Mouse (Mus musculus) CD4-positive, CD25-positive, alpha-beta regulatory T cell, adult 4 months (primary cell): Measurements from ENCODE around the gene Olfr516. TPM values are rescaled to one million over a fixed set of nuclear protein-coding genes. Genes with fewer than 3 reads are reported as not detected.
"Not testable (repeated sequence)": the region's sequence is repeated elsewhere in the genome, so short reads cannot be mapped to it uniquely, and the experiment has no call there.

Source experiments
- ATAC-seq: one replicate; pipeline ENCODE4 v1.8.0; 2017
- polyA plus RNA-seq, 2 experiments: library from polyadenylated mRNA; unstranded; fragments of 100-300 nt; shearing (Covaris generic); gene quantifications; one replicate each; pipeline ENCODE4 v1.2.1; 2017

The Olfr516 gene
- polyA plus RNA-seq, result not detected

DNA sequence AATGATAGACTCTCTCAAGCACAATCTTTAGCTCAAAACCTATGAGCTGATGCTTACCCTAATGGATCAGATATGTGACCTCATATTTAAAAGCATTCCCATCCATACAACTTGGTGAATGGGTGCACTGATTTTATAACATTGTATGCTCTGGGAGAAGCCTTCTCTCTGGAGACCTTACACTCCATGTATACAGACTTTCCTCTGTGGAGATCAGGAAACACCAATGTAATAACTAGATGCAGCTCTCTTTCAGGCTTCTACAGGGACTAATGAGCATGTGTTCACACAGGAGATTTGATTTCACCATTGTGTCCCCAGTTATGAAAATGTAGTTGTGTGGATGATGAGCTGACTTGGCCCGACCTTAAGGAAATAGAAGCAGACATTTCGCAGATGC, at the start of gene Olfr516:
Olfr516 (minus strand) TSS at position 101 of the 400 bp plus-strand sequence.
- no peak for ATAC-seq

DNA sequence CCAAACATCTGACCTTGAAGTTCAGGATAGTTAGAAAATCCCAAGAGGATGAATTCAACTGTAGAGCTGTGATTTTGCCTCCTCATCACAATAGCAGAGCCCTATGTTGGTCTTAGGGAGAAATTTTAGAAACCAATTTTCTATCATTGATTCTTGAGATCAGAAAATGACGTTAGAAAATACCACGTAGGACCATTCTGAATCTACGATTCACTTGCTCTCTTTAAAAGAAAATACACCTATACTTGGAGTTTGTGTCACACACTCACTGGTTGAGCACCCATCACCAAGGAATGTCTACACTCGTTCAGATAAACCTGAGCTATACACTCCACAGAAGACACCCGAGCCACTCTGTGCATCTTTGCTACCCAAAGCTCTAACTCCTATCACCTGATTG, 44.0 kb upstream of the Olfr516 start, which contains the start of gene Olfr519:
Olfr519 (minus strand) TSS at position 101 of the 400 bp plus-strand sequence.
- ATAC-seq, result no peak

DNA sequence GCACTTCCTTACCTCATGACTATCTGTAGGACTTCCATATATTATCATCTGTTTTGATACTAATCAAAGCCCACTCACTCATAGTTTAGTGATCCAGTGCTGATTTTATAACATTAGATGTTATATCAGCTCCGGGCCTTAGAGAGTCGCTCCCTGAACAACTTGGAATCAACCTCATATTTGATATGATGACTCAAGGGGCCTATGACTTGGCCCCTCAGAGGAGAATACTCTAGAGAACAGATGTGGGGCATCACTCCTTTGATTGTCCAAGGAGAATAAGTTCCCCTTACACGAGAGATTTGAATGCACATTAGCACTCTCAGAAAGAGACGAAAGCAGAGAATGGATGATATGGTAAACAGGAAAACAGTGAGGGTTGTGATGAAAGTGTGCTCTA, 34.6 kb upstream of the Olfr516 start, which contains the start of gene Olfr518:
Olfr518 (minus strand) TSS at position 101 of the 400 bp plus-strand sequence.
- no peak for ATAC-seq

DNA sequence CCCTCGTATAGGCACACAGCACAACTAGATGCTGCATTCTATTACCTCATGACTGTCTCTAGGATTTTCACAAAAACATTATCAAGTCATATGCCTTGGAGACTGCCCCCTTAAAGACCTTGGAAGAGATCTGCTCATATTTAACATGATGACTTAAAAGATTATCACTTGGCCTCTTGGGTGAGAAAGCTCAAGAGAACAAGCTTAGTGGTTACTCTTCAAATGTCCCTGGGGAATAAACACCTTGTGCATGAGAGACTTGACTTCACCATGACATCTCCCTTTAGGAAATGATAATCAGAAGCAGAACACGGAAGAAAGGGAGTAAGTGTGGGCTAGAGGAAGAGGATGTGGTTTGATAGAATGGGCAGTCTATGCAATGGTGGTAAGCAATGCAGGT, 21.9 kb upstream of the Olfr516 start, which contains the start of gene Olfr517:
Olfr517 (minus strand) TSS at position 101 of the 400 bp plus-strand sequence.
- ATAC-seq, result no peak

DNA sequence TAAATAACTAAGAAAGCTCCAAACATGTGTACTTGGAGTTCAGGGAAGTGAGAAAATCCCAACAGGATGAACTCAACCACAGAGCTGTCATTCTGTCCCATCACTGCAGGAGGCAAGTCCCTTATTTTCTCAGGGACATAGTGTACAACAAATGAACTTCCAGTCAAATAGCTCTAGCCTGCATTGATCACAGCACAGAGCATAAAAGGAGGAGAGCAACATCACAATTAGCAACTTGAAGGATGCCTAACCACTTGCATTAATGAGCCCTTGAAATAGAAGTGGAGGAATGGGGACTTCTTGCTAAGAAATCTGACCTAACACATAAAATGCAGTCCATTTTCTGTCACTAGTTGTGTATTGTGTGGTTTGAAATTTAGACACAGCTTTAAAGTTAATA, 24.4 kb downstream of the Olfr516 start, which contains the start of gene Olfr514:
Olfr514 (minus strand) TSS at position 101 of the 400 bp plus-strand sequence.
- no peak for ATAC-seq

- not testable (repeated sequence) for ATAC-seq
Measured at GRCm38 (mm10) chr7:108814593-108815215, 35.6 kb downstream of the Olfr516 start.

GRCm38 (mm10) chr7:108797205-108797933, 53.0 kb downstream of the Olfr516 start:
- no peak for ATAC-seq

Other genes starting within 250 kb of the Olfr516 start
- not detected for gene Olfr506, start 239.7 kb downstream of the Olfr516 start, polyA plus RNA-seq
- not detected for gene Olfr507, start 228.7 kb downstream of the Olfr516 start, polyA plus RNA-seq
- gene Olfr508, start 220.5 kb downstream of the Olfr516 start, polyA plus RNA-seq, result not detected
- gene Olfr509, start 198.6 kb downstream of the Olfr516 start, polyA plus RNA-seq, result not detected
- not detected for gene Olfr510, start 184.1 kb downstream of the Olfr516 start, polyA plus RNA-seq
- not detected for gene Olfr512, start 137.2 kb downstream of the Olfr516 start, polyA plus RNA-seq
- gene Olfr513, start 99.6 kb downstream of the Olfr516 start, polyA plus RNA-seq, result not detected
- not detected for gene Olfr514, start 24.5 kb downstream of the Olfr516 start, polyA plus RNA-seq
- gene Olfr517, start 21.9 kb upstream of the Olfr516 start, polyA plus RNA-seq, result not detected
- under 1 TPM in 1 of 2 experiments, not detected in 1; 0.24 TPM for gene Olfr518, start 34.5 kb upstream of the Olfr516 start, polyA plus RNA-seq
- gene Olfr519, start 43.9 kb upstream of the Olfr516 start, polyA plus RNA-seq, result not detected
- under 1 TPM in 1 of 2 experiments, not detected in 1; 0.22 TPM for gene Nlrp10, start 79.6 kb upstream of the Olfr516 start, polyA plus RNA-seq
- gene Eif3f, start 83.9 kb upstream of the Olfr516 start, polyA plus RNA-seq, result 10 to 100 TPM; 15.8 to 47.3 TPM
- under 1 TPM; 0.34 to 0.37 TPM for gene Tub, start 99.8 kb upstream of the Olfr516 start, polyA plus RNA-seq
- gene Ric3, start 232.8 kb upstream of the Olfr516 start, polyA plus RNA-seq, result under 1 TPM; 0.19 to 0.43 TPM